Mouse (Mus musculus): Measurements from ENCODE around the gene Ntn4. TPM values are rescaled to one million over a fixed set of nuclear protein-coding genes. Genes with fewer than 3 reads are reported as not detected.
A peak's percentile ranks its signal among the peaks of the same experiment; 100 is the strongest.

Ntn4 gene
- total RNA-seq (2021), result 1 to 10 TPM; 5.5 to 7.8 TPM
- long read RNA-seq, experiment 1, transcript Ntn4-201 (10 exons, 3,646 nt), result major isoform, 8 of 11 reads
- long read RNA-seq, experiment 1, partial matches to known transcripts, result 2 of 11 reads
- long read RNA-seq, experiment 1, other reads (novel, unspliced or antisense), result 1 of 11 reads
- long read RNA-seq, experiment 2, transcript Ntn4-201 (10 exons, 3,646 nt), result major isoform, 13 of 15 reads
- long read RNA-seq, experiment 2, partial matches to known transcripts, result 1 of 15 reads
- long read RNA-seq, experiment 2, other reads (novel, unspliced or antisense), result 1 of 15 reads

DNA sequence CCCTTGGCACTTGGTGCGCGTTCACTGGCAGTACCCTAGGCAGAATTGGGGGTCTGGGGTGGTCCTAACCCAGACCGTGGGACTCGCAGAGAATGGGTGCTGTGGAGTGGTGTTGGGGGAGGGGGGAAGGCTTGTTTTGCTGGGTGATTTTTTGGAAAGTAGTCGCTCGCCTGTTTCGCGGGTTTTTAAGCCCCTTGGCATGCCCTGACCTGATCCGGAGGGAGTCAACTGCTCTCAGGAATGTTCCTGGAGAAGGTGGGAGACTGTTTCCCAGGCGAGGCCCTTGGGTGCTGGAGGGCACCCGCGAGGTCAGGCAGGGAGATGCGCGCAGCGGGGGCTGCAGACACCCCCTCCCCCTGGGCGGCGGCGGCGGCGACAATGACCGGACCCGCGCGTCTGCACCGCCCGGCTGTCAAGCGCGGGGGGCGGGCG, at the start of gene Ntn4:
Gene Ntn4 (plus strand): TSS at position 161 of the 432 bp plus-strand sequence.
- TF ChIP-seq CTCF (conservative IDR thresholded peaks at IDR 0.05), result no peak

DNA sequence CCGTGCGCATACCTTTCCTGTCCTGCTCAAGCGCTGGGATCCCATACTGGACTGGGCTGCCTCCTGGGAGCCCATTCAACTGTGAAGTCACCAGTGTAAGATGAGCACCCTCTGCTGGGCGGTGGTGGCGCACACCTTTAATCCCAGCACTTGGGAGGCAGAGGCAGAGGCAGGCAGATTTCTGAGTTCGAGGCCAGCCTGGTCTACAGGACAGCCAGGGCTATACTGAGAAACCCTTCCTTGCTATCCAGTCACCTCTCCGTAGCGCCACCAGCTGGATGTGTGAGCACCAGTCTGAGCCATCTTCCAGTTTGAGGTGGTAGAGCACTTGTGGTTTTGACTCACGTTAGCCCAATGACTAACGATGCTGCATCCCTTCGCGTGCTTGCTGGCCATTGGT, 48.0 kb upstream of the Ntn4 start:
- H3K4me3 ChIP-seq, result no peak overlapping the region
- DNase-seq (ENCODE audit: low spot score in 2 of 2), result no peak
- H3K27ac ChIP-seq, result no peak overlapping the region
- TF ChIP-seq CTCF (conservative IDR thresholded peaks at IDR 0.05), result peak; percentile 52

More for the DNA sequence above, at the start of gene Ntn4:
- H3K4me3 ChIP-seq, result peak within 1 kb of the TSS; percentile 53
- no peak for DNase-seq (ENCODE audit: low spot score in 2 of 2)
- H3K27ac ChIP-seq, result peak within 1 kb of the TSS; percentile 46; the same call in 1 of the 2 replicates

DNA sequence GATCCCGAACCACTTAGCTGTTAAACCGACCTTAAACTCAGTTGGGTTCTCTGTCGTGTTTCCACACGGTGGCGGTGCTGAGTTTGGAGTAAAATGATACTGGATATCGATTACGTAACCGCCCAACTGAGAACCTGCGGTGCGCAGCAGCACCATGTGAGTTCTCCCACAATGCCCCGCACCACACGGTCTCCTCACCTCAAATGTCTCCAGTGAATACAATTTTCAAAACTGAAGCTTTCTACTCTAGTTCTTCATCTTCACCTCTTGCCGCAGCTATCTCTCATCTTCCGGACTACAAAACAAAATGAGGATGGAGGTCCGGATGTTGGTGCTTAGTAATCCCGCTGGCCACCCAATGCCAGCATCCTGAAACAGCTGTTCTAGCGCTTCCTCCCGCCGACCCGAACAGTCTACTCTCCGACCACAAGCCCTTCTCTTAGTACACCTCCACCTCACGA, 46.4 kb upstream of the Ntn4 start:
- peak; percentile 87 for TF ChIP-seq CTCF (conservative IDR thresholded peaks at IDR 0.05)
- peak; percentile 87 to 90 for DNase-seq (ENCODE audit: low spot score in 2 of 2)
- Histone ChIP-seq H3K4me3 (peak overlapping the region; percentile 62), H3K27ac (peak overlapping the region; percentile 84)

DNA sequence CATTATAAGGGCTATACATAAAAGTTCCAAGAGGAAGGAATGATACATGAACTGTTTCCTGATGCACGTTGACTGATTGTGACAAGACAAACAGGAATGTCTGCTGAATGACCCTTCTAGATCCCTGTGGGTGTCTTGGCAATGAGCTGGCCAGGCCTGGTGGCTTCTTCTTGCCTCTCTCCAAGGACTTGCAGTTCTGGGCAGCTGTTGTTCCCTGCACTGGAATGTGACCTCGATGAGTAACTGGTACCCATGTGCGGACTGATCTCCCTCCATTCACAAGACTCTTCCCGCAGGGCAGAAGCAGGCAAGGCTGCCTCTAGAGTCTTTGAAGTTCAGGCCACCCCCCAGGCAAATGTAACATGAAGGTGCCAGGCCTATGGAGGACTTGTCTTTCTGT, 44.6 kb upstream of the Ntn4 start:
- no peak for DNase-seq (ENCODE audit: low spot score in 2 of 2)
- H3K4me3 ChIP-seq, result no peak overlapping the region

DNA sequence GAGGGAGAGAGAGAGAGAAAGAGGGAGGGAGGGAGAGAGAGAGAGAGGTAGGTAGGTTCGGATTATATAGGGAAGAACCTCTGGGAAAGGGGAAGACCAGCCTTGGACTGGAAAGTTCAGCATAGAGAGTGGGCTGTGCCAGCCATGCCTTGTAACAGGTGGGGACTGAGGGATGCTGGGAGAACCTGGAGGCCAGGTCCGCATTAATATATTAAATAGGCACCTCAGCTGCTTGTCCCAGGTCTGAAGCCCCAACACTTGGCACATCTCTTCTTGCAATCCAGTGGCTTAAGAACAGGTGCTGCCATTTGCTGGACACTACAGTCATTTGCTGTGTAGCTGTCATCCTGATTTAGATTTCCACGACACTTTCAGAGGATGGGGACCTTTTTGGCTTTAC, 43.8 kb upstream of the Ntn4 start:
- DNase-seq (ENCODE audit: low spot score in 2 of 2), result no peak
- no peak overlapping the region for H3K4me3 ChIP-seq
- TF ChIP-seq CTCF (conservative IDR thresholded peaks at IDR 0.05), result no peak
- H3K27ac ChIP-seq, result no peak overlapping the region

More for the DNA sequence above, 44.6 kb upstream of the Ntn4 start:
- no peak overlapping the region for H3K27ac ChIP-seq
- TF ChIP-seq CTCF (conservative IDR thresholded peaks at IDR 0.05), result no peak

DNA sequence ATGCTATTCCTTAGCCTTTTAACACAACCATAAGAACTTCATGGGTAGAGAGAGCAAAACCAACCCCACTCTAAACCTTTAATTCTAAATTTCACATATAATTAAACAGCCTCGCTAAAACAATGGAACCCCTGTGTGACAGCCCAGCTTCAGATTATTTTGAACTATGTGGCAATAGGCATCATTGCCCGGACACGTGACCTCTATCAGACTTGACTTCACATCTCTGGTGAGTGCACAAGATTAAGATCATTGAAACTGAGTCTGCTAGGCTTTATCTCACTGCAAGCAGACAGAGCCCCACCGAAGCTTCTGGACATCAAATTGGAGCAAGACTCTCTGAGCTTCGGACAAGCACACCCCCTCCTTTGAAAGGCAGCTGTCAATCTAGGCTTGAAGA, 38.2 kb upstream of the Ntn4 start:
- DNase-seq (ENCODE audit: low spot score in 2 of 2), result no peak
- H3K27ac ChIP-seq, result no peak overlapping the region
- no peak for TF ChIP-seq CTCF (conservative IDR thresholded peaks at IDR 0.05)
- no peak overlapping the region for H3K4me3 ChIP-seq

DNA sequence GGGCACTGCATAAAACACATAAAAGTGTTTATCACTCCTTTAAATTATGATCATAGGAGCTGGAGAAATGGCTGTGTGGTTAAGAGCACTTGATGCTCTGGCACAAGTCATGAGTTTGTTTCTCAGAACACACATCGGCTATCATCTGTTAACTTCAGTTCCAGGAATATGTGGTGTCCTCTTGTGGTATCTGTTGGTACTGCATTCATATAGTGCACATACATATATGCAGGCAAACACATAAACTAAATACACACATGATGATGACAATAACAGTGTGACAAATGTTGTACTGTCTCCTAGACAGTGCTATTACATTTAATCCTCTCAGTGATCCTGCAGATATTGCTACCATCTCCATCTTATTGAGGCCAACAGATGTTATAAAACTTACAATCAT, 37.2 kb upstream of the Ntn4 start:
- peak; percentile 56 for TF ChIP-seq CTCF (conservative IDR thresholded peaks at IDR 0.05)
- Histone ChIP-seq H3K27ac (no peak overlapping the region), H3K4me3 (no peak overlapping the region)
- DNase-seq (ENCODE audit: low spot score in 2 of 2), result no peak

DNA sequence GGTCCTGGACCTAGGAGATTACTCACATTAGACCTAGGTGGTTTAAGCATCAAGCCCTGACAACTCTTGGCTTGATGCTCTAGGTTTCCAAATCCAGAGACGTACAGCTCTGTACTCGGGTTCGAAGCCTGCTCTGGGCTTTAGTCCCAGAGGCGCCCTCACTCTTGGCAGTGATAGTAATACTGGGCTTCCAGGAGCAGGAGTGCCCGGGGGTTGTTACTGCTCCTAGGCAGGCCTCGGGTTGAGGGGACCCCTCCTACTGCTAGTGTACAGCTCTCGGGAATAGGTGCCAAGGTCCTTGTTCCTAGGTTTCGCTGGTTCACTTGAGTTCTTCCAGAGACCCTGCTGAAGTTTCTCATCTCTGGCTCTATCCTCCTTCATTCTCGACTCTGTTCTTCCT, 34.2 kb upstream of the Ntn4 start:
- DNase-seq (ENCODE audit: low spot score in 2 of 2), result no peak
- TF ChIP-seq CTCF (conservative IDR thresholded peaks at IDR 0.05), result no peak
- Histone ChIP-seq H3K4me3 (no peak overlapping the region), H3K27ac (no peak overlapping the region)

DNA sequence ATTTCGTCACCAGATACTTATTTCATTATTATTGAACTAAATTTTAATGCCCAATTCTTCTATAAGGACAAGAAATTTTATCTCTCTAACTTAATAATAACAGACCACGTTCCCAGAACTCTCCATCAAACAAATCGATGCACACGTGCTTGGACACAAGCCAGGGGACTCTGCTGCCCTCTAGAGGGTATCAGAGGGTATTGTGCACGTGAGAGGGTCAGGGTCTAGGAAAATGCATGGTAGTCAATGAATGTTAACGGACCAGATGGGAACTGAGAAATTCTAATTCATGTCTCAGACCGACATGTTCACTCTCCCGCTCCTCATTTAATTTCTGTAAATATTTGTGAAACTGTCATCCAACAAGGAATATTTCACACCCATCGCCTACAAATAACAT, 32.4 kb upstream of the Ntn4 start:
- no peak overlapping the region for H3K27ac ChIP-seq
- DNase-seq (ENCODE audit: low spot score in 2 of 2), result no peak
- TF ChIP-seq CTCF (conservative IDR thresholded peaks at IDR 0.05), result peak; percentile 66
- no peak overlapping the region for H3K4me3 ChIP-seq

DNA sequence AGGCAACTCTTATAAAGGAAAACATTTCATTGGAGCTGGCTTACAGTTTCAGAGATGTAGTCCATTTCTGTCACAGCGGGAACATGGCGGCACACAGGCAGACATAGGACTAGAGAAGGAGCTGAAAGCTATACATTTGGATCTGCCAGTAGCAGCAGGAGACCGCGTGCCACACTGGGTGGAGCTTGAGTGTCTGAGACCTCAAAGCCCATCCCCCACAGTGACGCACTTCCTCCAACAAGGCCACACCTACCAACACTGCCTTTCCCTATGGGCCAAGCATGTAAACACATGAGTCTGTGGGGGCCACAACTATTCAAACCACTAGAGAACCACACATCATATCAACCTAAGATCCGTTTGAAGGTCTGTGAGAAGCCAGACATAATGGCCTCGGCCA, 31.2 kb upstream of the Ntn4 start:
- no peak for DNase-seq (ENCODE audit: low spot score in 2 of 2)
- no peak for TF ChIP-seq CTCF (conservative IDR thresholded peaks at IDR 0.05)
- H3K4me3 ChIP-seq, result no peak overlapping the region
- no peak overlapping the region for H3K27ac ChIP-seq

DNA sequence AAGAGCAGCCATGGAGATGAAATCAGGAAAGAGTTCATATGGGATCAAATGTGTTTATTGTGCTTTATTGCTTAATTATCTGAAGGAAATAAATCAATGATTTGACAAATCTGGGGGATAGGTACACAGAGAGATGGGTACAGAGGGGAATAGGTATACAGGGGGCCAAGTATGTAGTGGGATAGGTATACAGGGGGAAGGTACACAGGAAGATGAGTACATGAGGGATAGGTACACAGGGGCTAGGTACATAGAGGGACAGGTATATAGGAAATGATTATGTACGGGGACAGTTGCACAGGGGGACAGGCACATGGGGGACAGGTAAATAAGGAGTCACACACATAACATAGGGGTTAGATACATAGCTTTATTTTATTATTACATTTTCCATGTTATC, 29.6 kb upstream of the Ntn4 start:
- Histone ChIP-seq H3K4me3 (no peak overlapping the region), H3K27ac (no peak overlapping the region)
- no peak for TF ChIP-seq CTCF (conservative IDR thresholded peaks at IDR 0.05)
- no peak for DNase-seq (ENCODE audit: low spot score in 2 of 2)

DNA sequence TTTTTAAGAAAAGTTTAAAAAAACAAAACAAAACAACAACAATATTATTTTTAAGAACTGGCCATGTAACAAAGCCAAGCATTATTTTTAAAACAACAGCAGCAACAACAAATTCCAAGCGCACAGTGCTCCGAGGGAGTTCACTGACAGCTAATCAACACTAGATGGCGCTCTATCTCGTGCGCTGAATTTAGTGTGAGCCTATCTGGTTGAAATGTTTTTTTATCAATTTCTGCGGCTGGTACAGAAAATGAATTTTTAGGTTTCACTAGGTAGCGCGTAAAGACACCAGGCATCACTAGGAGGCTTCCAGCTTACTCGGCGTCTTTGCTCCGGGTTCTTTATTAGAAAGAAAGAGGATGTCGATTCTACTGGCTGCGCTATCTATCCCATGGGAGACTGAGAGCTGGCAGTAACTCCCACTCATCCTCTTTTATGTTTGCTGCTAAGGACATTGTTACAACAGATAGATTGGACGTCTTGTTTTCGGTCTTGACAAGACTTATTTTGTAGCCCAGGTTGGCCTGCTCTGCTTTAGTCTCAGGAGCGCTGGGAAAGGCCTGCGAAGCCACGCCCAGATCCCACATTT, 29.0 kb upstream of the Ntn4 start:
- TF ChIP-seq CTCF (conservative IDR thresholded peaks at IDR 0.05), result peak; percentile 95

DNA sequence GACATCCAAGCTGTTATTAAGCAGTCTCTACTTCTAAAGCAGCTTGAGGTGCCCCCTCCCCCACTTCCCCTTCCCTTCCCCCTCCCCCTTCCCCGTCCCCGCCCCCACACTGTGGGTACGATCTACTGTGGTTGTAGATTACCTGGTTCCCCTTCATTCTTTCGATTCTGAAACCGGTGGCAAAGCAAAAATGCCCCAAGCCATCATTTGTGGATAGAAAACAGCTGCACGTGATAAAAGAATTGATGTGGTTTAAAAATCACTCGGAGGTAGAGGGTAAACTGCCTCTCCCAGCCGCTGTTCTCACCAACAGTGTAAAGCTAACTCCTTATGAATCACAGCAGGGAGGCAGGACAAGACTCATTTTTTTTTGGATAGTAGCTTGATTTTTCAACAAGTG, 25.6 kb upstream of the Ntn4 start:
- TF ChIP-seq CTCF (conservative IDR thresholded peaks at IDR 0.05), result no peak
- H3K27ac ChIP-seq, result no peak overlapping the region
- no peak for DNase-seq (ENCODE audit: low spot score in 2 of 2)
- H3K4me3 ChIP-seq, result no peak overlapping the region

More for the DNA sequence above, 29.0 kb upstream of the Ntn4 start:
- Histone ChIP-seq H3K4me3 (no peak overlapping the region), H3K27ac (no peak overlapping the region)
- peak; percentile 44 to 55 for DNase-seq (ENCODE audit: low spot score in 2 of 2)

Measured in layer of hippocampus, adult 2 months (tissue).